Mouse (Mus musculus) subcutaneous adipose tissue, adult 2 months (tissue): ENCODE results near the gene Ccdc189. TPM values are rescaled to one million over a fixed set of nuclear protein-coding genes. Genes with fewer than 3 reads are reported as not detected.

Source experiments
- polyA plus RNA-seq: library from polyadenylated mRNA; depleted of rRNA; stranded (reverse); fragments of >200 nt; gene quantifications from 2 replicates; pipeline ENCODE4 v1.2.3, GENCODE M21; 2012; ENCODE audit warnings: low replicate concordance; rRNA removed

Ccdc189 gene
- polyA plus RNA-seq, result 7.2 and 7.9 TPM in 2 replicates

GRCm38 (mm10) chr7:127588011-127588871 lies at the start of gene Ccdc189, which contains the start of gene Rnf40:
TSS of gene Ccdc189 (minus strand) at chr7:127588595.
TSS of gene Rnf40 (plus strand) at chr7:127588767.

GRCm38 (mm10) chr7:127614891-127615843 lies 26.8 kb upstream of the Ccdc189 start, which contains the start of gene Zfp629:
TSS of gene Zfp629 (minus strand) at chr7:127615797.

GRCm38 (mm10) chr7:127572895-127573471 lies 15.4 kb downstream of the Ccdc189 start, which contains the start of gene Phkg2:
TSS of gene Phkg2 (plus strand) at chr7:127573340.

GRCm38 (mm10) chr7:127561340-127561858 lies 27.0 kb downstream of the Ccdc189 start, which contains the start of gene Tmem265:
TSS of gene Tmem265 (plus strand) at chr7:127561390.

Other genes starting within 250 kb of the Ccdc189 start
- gene Zfp768, start 243.0 kb downstream of the Ccdc189 start, polyA plus RNA-seq, result 24.9 and 37.2 TPM in 2 replicates
- gene Zfp747, start 212.5 kb downstream of the Ccdc189 start, polyA plus RNA-seq, result 5.7 and 10.7 TPM in 2 replicates
- 2.8 and 5.8 TPM in 2 replicates for gene 9130019O22Rik, start 201.4 kb downstream of the Ccdc189 start, polyA plus RNA-seq
- 4.3 and 9.6 TPM in 2 replicates for gene E430018J23Rik, start 195.0 kb downstream of the Ccdc189 start, polyA plus RNA-seq
- gene Zfp764, start 181.8 kb downstream of the Ccdc189 start, polyA plus RNA-seq, result 5.8 and 8.7 TPM in 2 replicates
- 17.0 and 24.9 TPM in 2 replicates for gene Zfp688, start 166.5 kb downstream of the Ccdc189 start, polyA plus RNA-seq
- 2.5 and 5.1 TPM in 2 replicates for gene Zfp689, start 139.4 kb downstream of the Ccdc189 start, polyA plus RNA-seq
- gene Prr14, start 129.0 kb downstream of the Ccdc189 start, polyA plus RNA-seq, result 65.7 and 102 TPM in 2 replicates
- 20.0 and 36.9 TPM in 2 replicates for gene Fbrs, start 109.4 kb downstream of the Ccdc189 start, polyA plus RNA-seq
- gene Srcap, start 76.6 kb downstream of the Ccdc189 start, polyA plus RNA-seq, result 10.6 and 30.1 TPM in 2 replicates
- gene Gm42715, start 69.0 kb downstream of the Ccdc189 start, polyA plus RNA-seq, result 14.3 and 19.8 TPM in 2 replicates
- gene Tmem265, start 27.2 kb downstream of the Ccdc189 start, polyA plus RNA-seq, result not detected in 2 replicates
- 59.0 and 79.2 TPM in 2 replicates for gene Phkg2, start 15.3 kb downstream of the Ccdc189 start, polyA plus RNA-seq
- gene Rnf40, start 172 bp upstream of the Ccdc189 start, polyA plus RNA-seq, result 26.1 and 45.6 TPM in 2 replicates
- 8.4 and 24.5 TPM in 2 replicates for gene Zfp629, start 27.2 kb upstream of the Ccdc189 start, polyA plus RNA-seq
- gene Bcl7c, start 120.3 kb upstream of the Ccdc189 start, polyA plus RNA-seq, result 15.7 and 47.8 TPM in 2 replicates
- gene Ctf1, start 124.1 kb upstream of the Ccdc189 start, polyA plus RNA-seq, result 7.2 and 19.4 TPM in 2 replicates
- 0.06 TPM in 1 of 2 replicates, not detected in the other for gene Ctf2, start 143.6 kb upstream of the Ccdc189 start, polyA plus RNA-seq
- 14.2 and 40.4 TPM in 2 replicates for gene Fbxl19, start 155.9 kb upstream of the Ccdc189 start, polyA plus RNA-seq
- gene Orai3, start 181.2 kb upstream of the Ccdc189 start, polyA plus RNA-seq, result 41.3 and 59.8 TPM in 2 replicates
- 9.2 and 15.6 TPM in 2 replicates for gene Setd1a, start 188.1 kb upstream of the Ccdc189 start, polyA plus RNA-seq
- not detected in 2 replicates for gene Gm49388, start 197.0 kb upstream of the Ccdc189 start, polyA plus RNA-seq
- 116 and 139 TPM in 2 replicates for gene Hsd3b7, start 212.0 kb upstream of the Ccdc189 start, polyA plus RNA-seq
- gene Stx4a, start 235.7 kb upstream of the Ccdc189 start, polyA plus RNA-seq, result 93.0 and 101 TPM in 2 replicates
- gene Stx1b, start 236.0 kb upstream of the Ccdc189 start, polyA plus RNA-seq, result 26.2 and 31.8 TPM in 2 replicates